Mouse (Mus musculus) cortical plate, adult 2 months (tissue): ENCODE measurements at regions not wholly inside any gene's neighbourhood (a gene's known extent, or its start where the extent isn't known, plus 50 kb on each side); places are given as distances from the start of the nearest gene placed in this dataset.

Source experiments
- CTCF ChIP-seq: fragments of 200-500 bp; IDR thresholded peaks from 2 replicates; pipeline ENCODE4 v1.5.1; 2011; ENCODE audit warnings: mild to moderate bottlenecking, control low read depth, low read length; ENCODE audit not compliant: insufficient read depth; ENCODE audit errors: extremely low read depth
- POLR2A ChIP-seq: fragments of 200-500 bp; IDR thresholded peaks from 2 replicates; pipeline ENCODE4 v1.6.1; 2011; ENCODE audit warnings: mild to moderate bottlenecking, low read length, control low read depth; ENCODE audit not compliant: insufficient read depth; ENCODE audit errors: extremely low read depth

DNA sequence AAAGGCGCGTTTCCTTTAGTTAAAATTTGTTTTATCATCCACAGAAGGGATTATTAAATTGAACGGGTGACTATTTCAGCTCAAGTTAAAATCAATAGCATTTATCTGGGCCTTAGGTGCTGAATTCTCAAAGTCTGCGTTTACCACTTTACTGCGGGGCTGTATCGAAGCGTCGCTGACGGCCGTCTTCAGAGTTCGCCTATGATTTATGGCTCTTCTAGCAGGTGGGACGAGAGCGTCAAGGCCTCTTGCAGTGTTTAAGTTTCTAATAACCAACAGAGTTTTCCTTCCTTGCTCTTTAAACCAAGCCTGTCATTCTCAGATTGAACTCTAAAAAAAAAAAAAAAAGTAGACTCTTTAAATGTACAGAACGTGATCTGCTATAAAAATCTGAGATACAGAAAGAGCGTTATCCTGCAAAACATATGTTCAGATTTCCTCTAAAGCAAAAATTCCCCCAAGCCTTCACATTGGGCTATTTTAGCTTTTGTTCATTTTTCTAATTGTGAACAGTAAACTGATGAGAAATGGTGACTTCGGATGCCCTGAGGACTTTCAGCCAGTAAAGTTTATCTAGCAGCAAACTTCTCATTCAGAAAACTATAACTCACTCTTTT, 246.9 kb downstream of the Rpl36a-ps1 start:
- TF ChIP-seq POLR2A (no peak), CTCF (no peak)
